Mouse (Mus musculus): ENCODE measurements around the gene Rnase9.

DNA sequence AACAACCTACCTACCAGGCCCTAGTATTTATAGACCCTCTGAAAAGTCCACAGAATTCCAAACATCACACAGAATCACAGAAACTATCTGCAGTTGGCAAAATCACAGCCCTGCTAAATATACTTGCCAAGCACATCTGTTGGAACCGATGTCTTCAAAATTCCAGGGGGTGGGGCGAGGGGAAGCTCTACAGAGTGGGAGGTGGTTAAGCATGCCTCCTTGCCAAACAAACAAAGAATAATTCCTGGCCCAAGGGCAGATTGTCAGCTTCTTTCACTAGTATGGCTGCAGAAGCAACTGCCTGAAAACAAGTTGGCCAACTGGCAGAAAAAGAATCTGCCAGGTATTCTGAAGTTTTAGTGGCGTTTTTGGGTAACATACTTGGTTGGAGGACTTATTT is 24.4 kb downstream of the Rnase9 start:
- no peak for TF ChIP-seq POLR2A (IDR thresholded peaks at IDR 0.05; ENCODE audit: insufficient read depth, low read length)
- TF ChIP-seq CTCF (IDR thresholded peaks at IDR 0.05; ENCODE audit: low read depth, low read length): no peak
- TF ChIP-seq EP300 (IDR thresholded peaks at IDR 0.05; ENCODE audit: insufficient read depth, low read depth, low read length): no peak

Measured in ES-Bruce4 (cell line).